Mouse (Mus musculus): Measurements from ENCODE around the gene Ganab. TPM values are rescaled to one million over a fixed set of nuclear protein-coding genes. Genes with fewer than 3 reads are reported as not detected.
A peak's percentile ranks its signal among the peaks of the same experiment; 100 is the strongest.

Ganab gene
- polyA plus RNA-seq (2012; rRNA removed): 45.7 and 74.1 TPM in 2 replicates

- Histone ChIP-seq H3K36me3 (ENCODE audit: control insufficient read depth, insufficient read depth, low read length) (peaks cover 17% of the 10 kb centered on the region), H3K4me3 (ENCODE audit: low read depth, low read length) (peak within 1 kb of the TSS; percentile 71), H3K27ac (ENCODE audit: insufficient read depth, low read depth, low read length) (peak within 1 kb of the TSS; percentile 84), H3K27me3 (ENCODE audit: control insufficient read depth, insufficient read depth, low read length) (no peaks in the 10 kb centered on the region), H3K4me1 (ENCODE audit: control insufficient read depth, insufficient read depth, insufficient read length, low read length) (peaks cover 8% of the 10 kb centered on the region)
- TF ChIP-seq POLR2A (IDR thresholded peaks at IDR 0.05; ENCODE audit: low read depth, low read length) (peak; percentile 70; the same call in 1 of the 2 replicates), CTCF (IDR thresholded peaks at IDR 0.05; ENCODE audit: extremely low read depth, insufficient read length, insufficient replicate concordance, low read depth, low read length) (no peak; the same call in 1 of the 2 replicates)
- WGBS: 1% methylated on average over 53 of the region's 53 CpGs
Measured at GRCm38 (mm10) chr19:8897865-8898495, at the start of gene Ganab. Gene Ganab (plus strand): TSS chr19:8898071.

GRCm38 (mm10) chr19:8848356-8848755 is 49.5 kb upstream of the Ganab start:
- no peaks in the 10 kb centered on the region for H3K4me1 ChIP-seq (ENCODE audit: control insufficient read depth, insufficient read depth, insufficient read length, low read length)
- 80% methylated on average over 5 of the region's 5 CpGs for WGBS
- no peaks in the 10 kb centered on the region for H3K27me3 ChIP-seq (ENCODE audit: control insufficient read depth, insufficient read depth, low read length)
- peaks cover 17% of the 10 kb centered on the region for H3K36me3 ChIP-seq (ENCODE audit: control insufficient read depth, insufficient read depth, low read length)
- H3K27ac ChIP-seq (ENCODE audit: insufficient read depth, low read depth, low read length): no peak overlapping the region
- TF ChIP-seq CTCF (IDR thresholded peaks at IDR 0.05; ENCODE audit: extremely low read depth, insufficient read length, insufficient replicate concordance, low read depth, low read length) (no peak), POLR2A (IDR thresholded peaks at IDR 0.05; ENCODE audit: low read depth, low read length) (no peak)
- H3K4me3 ChIP-seq (ENCODE audit: low read depth, low read length): no peak overlapping the region

- H3K27me3 ChIP-seq (ENCODE audit: control insufficient read depth, insufficient read depth, low read length): no peaks in the 10 kb centered on the region
- TF ChIP-seq POLR2A (IDR thresholded peaks at IDR 0.05; ENCODE audit: low read depth, low read length) (no peak), CTCF (IDR thresholded peaks at IDR 0.05; ENCODE audit: extremely low read depth, insufficient read length, insufficient replicate concordance, low read depth, low read length) (no peak)
- H3K4me1 ChIP-seq (ENCODE audit: control insufficient read depth, insufficient read depth, insufficient read length, low read length): no peaks in the 10 kb centered on the region
- peaks cover 17% of the 10 kb centered on the region for H3K36me3 ChIP-seq (ENCODE audit: control insufficient read depth, insufficient read depth, low read length)
- 32% methylated on average over 7 of the region's 7 CpGs for WGBS
- no peak within 1 kb of the TSS for H3K4me3 ChIP-seq (ENCODE audit: low read depth, low read length)
- H3K27ac ChIP-seq (ENCODE audit: insufficient read depth, low read depth, low read length): 0 out of 2 replicates have a peak within 1 kb of the TSS, but pooled peaks have one; percentile 26
Measured at GRCm38 (mm10) chr19:8850402-8850901, 47.4 kb upstream of the Ganab start, which contains the start of gene Lrrn4cl. Gene Lrrn4cl (plus strand): TSS chr19:8850768.

- no peaks in the 10 kb centered on the region for H3K4me1 ChIP-seq (ENCODE audit: control insufficient read depth, insufficient read depth, insufficient read length, low read length)
- peaks cover 10% of the 10 kb centered on the region for H3K36me3 ChIP-seq (ENCODE audit: control insufficient read depth, insufficient read depth, low read length)
- H3K27ac ChIP-seq (ENCODE audit: insufficient read depth, low read depth, low read length): no peak overlapping the region
- H3K4me3 ChIP-seq (ENCODE audit: low read depth, low read length): no peak overlapping the region
- no peak for TF ChIP-seq CTCF (IDR thresholded peaks at IDR 0.05; ENCODE audit: extremely low read depth, insufficient read length, insufficient replicate concordance, low read depth, low read length)
- no peak for TF ChIP-seq POLR2A (IDR thresholded peaks at IDR 0.05; ENCODE audit: low read depth, low read length)
- H3K27me3 ChIP-seq (ENCODE audit: control insufficient read depth, insufficient read depth, low read length): no peaks in the 10 kb centered on the region
- 37% methylated on average over 7 of the region's 7 CpGs for WGBS
Measured at GRCm38 (mm10) chr19:8851639-8852038, 46.2 kb upstream of the Ganab start.

- Histone ChIP-seq H3K27me3 (ENCODE audit: control insufficient read depth, insufficient read depth, low read length) (no peaks in the 10 kb centered on the region), H3K36me3 (ENCODE audit: control insufficient read depth, insufficient read depth, low read length) (peaks cover 5% of the 10 kb centered on the region), H3K4me1 (ENCODE audit: control insufficient read depth, insufficient read depth, insufficient read length, low read length) (no peaks in the 10 kb centered on the region), H3K4me3 (ENCODE audit: low read depth, low read length) (no peak overlapping the region), H3K27ac (ENCODE audit: insufficient read depth, low read depth, low read length) (no peak overlapping the region)
- TF ChIP-seq POLR2A (IDR thresholded peaks at IDR 0.05; ENCODE audit: low read depth, low read length): no peak
- no peak for TF ChIP-seq CTCF (IDR thresholded peaks at IDR 0.05; ENCODE audit: extremely low read depth, insufficient read length, insufficient replicate concordance, low read depth, low read length)
- WGBS: 62% methylated on average over 10 of the region's 10 CpGs
Measured at GRCm38 (mm10) chr19:8852236-8852928, 45.5 kb upstream of the Ganab start.

- no peak overlapping the region for H3K27ac ChIP-seq (ENCODE audit: insufficient read depth, low read depth, low read length)
- H3K4me3 ChIP-seq (ENCODE audit: low read depth, low read length): no peak overlapping the region
- H3K4me1 ChIP-seq (ENCODE audit: control insufficient read depth, insufficient read depth, insufficient read length, low read length): no peaks in the 10 kb centered on the region
- WGBS: 82% methylated on average over 3 of the region's 3 CpGs
- no peaks in the 10 kb centered on the region for H3K27me3 ChIP-seq (ENCODE audit: control insufficient read depth, insufficient read depth, low read length)
- TF ChIP-seq CTCF (IDR thresholded peaks at IDR 0.05; ENCODE audit: extremely low read depth, insufficient read length, insufficient replicate concordance, low read depth, low read length) (no peak), POLR2A (IDR thresholded peaks at IDR 0.05; ENCODE audit: low read depth, low read length) (no peak)
- H3K36me3 ChIP-seq (ENCODE audit: control insufficient read depth, insufficient read depth, low read length): no peaks in the 10 kb centered on the region
Measured at GRCm38 (mm10) chr19:8853117-8853516, 44.8 kb upstream of the Ganab start.

GRCm38 (mm10) chr19:8857689-8858088 is 40.2 kb upstream of the Ganab start:
- Histone ChIP-seq H3K4me3 (ENCODE audit: low read depth, low read length) (no peak overlapping the region), H3K27ac (ENCODE audit: insufficient read depth, low read depth, low read length) (no peak overlapping the region), H3K4me1 (ENCODE audit: control insufficient read depth, insufficient read depth, insufficient read length, low read length) (no peaks in the 10 kb centered on the region), H3K27me3 (ENCODE audit: control insufficient read depth, insufficient read depth, low read length) (no peaks in the 10 kb centered on the region), H3K36me3 (ENCODE audit: control insufficient read depth, insufficient read depth, low read length) (no peaks in the 10 kb centered on the region)
- TF ChIP-seq CTCF (IDR thresholded peaks at IDR 0.05; ENCODE audit: extremely low read depth, insufficient read length, insufficient replicate concordance, low read depth, low read length) (peak; percentile 64; the same call in 1 of the 2 replicates), POLR2A (IDR thresholded peaks at IDR 0.05; ENCODE audit: low read depth, low read length) (no peak)
- WGBS: 27% methylated on average over 4 of the region's 4 CpGs

Data from small intestine, adult 2 months (tissue).